Mouse (Mus musculus) left cerebral cortex, adult 2 months (tissue): ENCODE results near the gene Dop1b. TPM values are rescaled to one million over a fixed set of nuclear protein-coding genes. Genes with fewer than 3 reads are reported as not detected.
A peak's percentile ranks its signal among the peaks of the same experiment; 100 is the strongest.
"Not testable (repeated sequence)": the region's sequence is repeated elsewhere in the genome, so short reads cannot be mapped to it uniquely, and the experiment has no call there.

Experiments used
- DNase-seq, 2 experiments: peaks; one replicate each; pipeline ENCODE4 v3.0.0; 2021 to 2022; ENCODE audit warnings: low spot score in 2 of 2, mixed read lengths in 1 of 2; ENCODE audit errors: extremely low spot score in 1 of 2
- H3K27ac ChIP-seq: fragments of 200-600 bp; 2 replicates; pipeline ENCODE4 v1.8.1; 2022
- H3K4me3 ChIP-seq: fragments of 200-600 bp; 2 replicates; pipeline ENCODE4 v1.8.1; 2022
- CTCF ChIP-seq: fragments of 200-600 bp; IDR thresholded peaks from 2 replicates; pipeline ENCODE4 v1.8.1; 2022; ENCODE audit warnings: antibody characterized with exemption, mild to moderate bottlenecking, moderate library complexity
- intact Hi-C: fragments of 180-260 bp; cut with DNase I; formaldehyde crosslinking; loops from one replicate; pipeline ENCODE4 v1.15.1; 2025
- total RNA-seq, 2 experiments: library from RNA; stranded (reverse); gene quantifications; 2 replicates each; pipeline ENCODE4 v1.2.3; 2021

Gene Dop1b
- total RNA-seq, 2 experiments from 2014 or later, result 98.5 to 117 TPM

DNA sequence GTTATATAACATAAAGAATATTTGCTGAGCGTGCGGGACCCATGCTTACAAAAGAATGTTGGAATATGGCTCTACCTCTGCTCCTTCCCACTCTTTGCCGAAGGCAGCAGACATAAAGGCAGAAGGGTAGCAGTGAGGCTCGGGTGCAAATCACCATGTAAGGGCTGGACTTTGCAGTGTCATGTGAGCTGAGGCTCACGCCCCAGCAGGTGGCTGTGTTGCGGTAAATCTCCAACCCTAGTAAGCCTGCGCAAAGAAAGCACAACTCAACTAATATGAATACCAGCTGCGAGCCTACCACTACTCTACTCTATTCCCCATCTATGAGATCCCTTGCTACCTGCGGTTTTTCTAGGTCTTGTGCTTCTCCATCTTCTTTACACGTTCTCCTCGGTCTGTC lies 114.3 kb downstream of the Dop1b start:
- intact Hi-C loops, result no loop called here
- DNase-seq, result no peak
- Histone ChIP-seq H3K4me3 (no peak overlapping the region), H3K27ac (no peak overlapping the region)
- no peak for TF ChIP-seq CTCF

DNA sequence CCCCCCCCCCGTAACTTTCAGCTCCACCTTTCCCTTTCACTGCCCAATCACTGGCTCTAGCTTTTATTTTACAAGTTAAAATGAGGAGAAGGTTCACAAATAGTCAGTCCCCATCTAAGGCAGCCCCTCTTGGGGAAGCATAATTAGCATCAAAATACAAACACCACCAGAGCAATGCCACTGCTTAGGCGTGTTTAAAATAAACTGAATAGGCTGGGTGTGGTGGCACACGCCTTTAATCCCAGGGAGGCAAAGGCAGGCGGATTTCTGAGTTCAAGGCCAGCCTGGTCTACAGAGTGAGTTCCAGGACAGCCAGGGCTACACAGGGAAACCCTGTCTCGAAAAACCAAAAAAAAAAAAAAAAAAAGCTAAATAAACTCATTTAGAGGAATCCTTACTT lies 114.8 kb downstream of the Dop1b start:
- intact Hi-C loops, DNase-seq, H3K27ac ChIP-seq: not testable (repeated sequence)

DNA sequence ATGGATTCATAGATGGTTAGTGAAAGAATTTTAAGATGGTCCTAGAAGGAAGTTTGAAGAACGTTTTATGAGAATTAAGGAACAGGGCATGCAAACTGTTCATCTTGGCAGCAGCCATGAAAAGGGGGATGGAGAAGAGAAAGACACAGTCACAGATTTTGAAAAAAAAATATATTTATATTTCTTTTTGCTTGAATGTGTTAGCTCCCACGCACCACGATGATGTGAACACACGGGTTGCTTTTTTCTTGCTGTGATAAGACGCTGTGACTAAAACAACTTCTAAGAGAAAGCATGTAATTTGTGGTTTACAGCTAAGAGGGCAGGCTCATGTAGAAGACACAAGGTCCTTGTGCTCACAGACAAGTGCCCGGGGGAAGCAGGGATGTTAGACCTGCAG lies 115.2 kb downstream of the Dop1b start:
- no peak for DNase-seq
- no peak overlapping the region for H3K4me3 ChIP-seq
- no peak overlapping the region for H3K27ac ChIP-seq
- intact Hi-C loops, result no loop called here
- no peak for TF ChIP-seq CTCF

More for the DNA sequence above, 114.8 kb downstream of the Dop1b start:
- not testable (repeated sequence) for H3K4me3 ChIP-seq

DNA sequence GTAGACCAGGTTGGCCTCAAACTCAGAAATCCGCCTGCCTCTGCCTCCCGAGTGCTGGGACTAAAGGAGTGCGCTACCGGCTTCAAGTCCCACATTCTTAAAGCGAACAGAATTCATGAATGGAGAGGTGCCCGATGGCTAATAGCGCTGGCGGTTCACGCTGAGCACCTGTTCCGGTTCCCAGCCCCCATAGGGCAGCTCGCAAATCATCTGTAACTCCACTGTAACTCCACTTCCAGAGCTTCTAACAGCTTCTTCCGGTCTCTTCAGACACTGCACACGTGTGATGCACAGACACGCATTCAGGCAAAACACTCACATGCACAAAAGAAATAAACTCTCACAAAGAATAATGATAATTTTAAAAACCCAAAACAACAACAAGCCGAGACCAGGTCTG lies 117.8 kb downstream of the Dop1b start:
- intact Hi-C loops, result no loop called here
- no peak for TF ChIP-seq CTCF
- DNase-seq, result no peak
- no peak overlapping the region for H3K27ac ChIP-seq
- H3K4me3 ChIP-seq, result no peak overlapping the region

DNA sequence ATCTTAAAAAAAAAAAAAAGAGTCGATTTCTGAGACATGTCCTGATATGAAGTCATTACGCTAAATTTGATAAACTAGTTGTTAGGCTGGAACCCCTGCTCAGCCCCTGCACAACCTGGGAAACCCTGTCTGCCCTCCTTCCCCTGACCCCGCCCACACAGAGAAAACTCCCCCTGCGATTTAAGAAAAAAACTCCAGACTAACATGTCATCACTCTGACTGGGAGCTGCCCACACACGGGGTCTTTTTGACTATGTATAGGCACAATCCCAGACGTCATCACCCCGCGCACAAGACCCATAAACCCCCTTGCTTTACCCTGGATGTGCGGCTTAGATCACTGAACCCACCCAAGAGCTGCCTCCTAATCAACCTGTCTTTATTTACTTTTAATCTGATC lies 118.4 kb downstream of the Dop1b start:
- DNase-seq, result no peak
- Histone ChIP-seq H3K27ac (no peak overlapping the region), H3K4me3 (no peak overlapping the region)
- intact Hi-C loops, result no loop called here
- no peak for TF ChIP-seq CTCF

DNA sequence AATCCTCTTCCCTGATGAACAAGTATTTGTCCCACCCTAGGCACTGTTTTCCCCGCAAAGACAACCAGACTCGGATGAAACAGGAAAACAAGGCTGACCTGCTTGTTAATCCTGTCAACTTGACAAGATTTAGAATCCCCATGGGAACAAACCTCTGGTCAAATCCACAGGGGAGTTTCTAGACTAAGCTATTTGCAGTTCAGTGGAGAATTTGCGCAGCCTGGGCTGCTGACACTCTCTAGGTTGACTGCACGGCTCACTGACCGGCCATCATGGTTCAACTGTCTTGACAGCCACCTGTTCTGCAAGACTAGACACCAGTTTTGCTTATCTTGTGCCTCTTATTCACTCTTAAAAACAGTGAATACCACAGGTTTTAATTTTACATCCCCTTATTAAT lies 119.2 kb downstream of the Dop1b start:
- Histone ChIP-seq H3K4me3 (no peak overlapping the region), H3K27ac (no peak overlapping the region)
- TF ChIP-seq CTCF, result no peak
- DNase-seq, result no peak
- intact Hi-C loops, result no loop called here

DNA sequence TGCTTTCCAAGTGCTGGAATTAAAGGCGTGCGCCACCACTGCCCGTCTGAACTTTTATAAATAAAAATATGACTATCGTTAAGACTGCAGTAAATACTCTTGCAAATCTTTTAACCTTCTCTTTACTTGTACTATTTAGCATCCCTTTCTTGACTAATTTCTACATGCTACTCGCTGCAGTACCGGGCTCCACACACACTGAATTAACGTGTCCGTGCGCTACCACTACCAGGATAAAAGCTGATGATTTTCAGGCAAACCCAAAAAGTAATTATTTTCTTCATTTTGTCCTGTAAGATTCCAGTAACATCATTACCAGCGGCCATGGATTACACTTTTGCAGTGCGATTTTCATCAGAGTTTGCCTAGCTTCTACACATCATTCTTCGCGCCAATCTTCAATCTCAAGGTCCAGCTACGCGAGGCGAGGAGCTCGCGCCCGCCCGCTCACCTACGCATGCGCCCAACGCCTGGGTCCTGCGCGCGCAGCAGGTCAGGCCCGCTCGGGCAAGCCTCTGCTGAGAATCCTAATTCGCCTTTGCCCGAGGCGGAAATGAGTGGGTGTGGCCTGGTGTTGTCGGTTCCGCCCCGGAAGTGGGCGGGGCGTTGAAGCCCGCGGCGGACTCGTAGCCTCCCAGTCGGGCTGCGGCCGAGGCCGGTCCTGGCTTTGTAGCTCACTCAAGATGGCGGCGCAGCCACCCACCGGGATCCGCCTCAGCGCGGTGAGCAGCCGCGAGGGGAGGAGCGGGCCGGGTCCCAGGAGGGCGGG lies 120.1 kb downstream of the Dop1b start, which contains the start of gene Morc3:
Gene Morc3 (plus strand): TSS at position 495 of the 769 bp plus-strand sequence.
- TF ChIP-seq CTCF, result no peak; the same call in 1 of the 2 replicates
- H3K4me3 ChIP-seq, result peak within 1 kb of the TSS; percentile 71
- intact Hi-C loops, result no loop called here
- peak within 1 kb of the TSS; percentile 94 for H3K27ac ChIP-seq
- DNase-seq, result peak; percentile 99

DNA sequence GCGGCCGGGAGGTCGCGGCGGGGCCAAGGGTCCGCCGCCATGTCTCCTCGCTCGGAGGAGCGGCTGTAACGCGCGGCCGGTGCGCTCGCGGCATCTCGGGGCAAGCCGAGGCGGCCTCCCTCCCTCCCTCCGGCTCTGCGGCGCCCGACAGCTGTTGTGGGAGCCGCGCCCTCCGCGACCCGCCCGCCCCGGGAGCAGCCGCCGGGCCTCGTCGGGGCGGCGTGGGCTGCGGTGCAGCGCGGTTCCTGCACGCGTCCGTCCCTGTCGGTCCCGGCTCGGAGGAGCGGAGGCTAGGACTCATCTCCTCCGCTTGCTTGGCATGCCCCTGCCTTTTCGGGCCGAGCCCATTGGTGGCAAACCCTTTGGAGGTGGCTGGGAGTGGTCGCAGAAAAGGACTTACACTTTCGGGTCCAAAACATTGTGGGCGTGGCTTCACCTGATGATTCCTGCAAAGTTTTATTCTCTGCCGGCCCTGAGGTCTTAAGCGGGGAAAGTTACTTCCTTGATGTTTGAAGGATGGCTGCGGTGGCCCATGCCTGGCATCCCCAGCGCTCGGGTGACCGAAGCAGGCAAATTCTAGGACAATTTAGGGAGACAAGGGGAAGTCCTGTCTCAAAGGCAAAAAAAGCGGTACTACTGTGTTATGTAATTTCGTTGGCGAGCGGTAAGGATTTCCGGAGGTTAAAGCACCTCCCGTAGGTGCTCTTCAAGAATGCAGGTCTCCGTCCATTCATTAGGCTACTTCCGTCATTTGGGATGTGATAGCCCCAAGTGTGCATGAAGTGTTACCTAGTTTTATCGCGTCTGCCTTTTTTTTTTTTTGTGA lies 121.0 kb downstream of the Dop1b start:
- intact Hi-C loops, result no loop called here
- peak; percentile 17 to 28 for DNase-seq
- Histone ChIP-seq H3K4me3 (peak overlapping the region; percentile 71), H3K27ac (peak overlapping the region; percentile 94)
- TF ChIP-seq CTCF, result no peak

DNA sequence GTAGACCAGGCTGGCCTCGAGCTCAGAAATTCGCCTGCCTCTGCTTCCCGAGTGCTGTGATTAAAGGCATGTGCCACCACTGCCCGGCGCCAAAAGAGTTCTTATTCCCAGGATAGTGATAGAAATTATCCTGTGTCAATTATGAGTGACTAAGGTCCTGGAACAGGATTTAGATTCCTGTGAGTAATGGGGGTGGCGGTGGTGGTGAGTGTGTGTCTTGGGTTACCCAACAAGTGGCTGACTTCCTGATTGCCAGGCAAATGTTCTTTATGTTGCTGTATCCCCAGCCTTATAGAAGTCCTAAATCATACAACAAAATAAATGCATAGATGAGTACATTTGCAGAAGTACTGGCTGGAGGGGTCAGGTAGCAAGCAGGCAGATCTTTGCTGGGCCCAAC lies 121.8 kb downstream of the Dop1b start:
- DNase-seq, result no peak
- Histone ChIP-seq H3K27ac (no peak overlapping the region), H3K4me3 (no peak overlapping the region)
- no peak for TF ChIP-seq CTCF
- intact Hi-C loops, result no loop called here

DNA sequence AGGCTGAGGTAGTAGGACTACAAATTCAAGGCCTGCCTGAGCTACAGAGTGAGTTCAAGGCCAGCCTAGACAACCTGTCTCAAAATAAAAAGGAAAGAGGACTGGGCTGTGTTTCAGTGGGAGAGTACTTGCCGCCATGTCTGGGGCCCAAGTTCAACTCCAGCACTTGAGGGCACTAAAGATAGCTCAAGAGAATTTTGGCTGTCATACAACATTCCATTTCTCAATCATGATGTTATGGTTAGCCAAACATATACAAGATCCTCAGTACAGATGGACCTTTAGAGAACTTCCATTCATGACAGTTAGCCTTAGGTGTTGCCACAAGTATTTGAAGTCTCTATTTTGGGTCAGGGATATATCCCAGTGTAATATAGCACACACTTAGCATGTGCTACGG lies 122.4 kb downstream of the Dop1b start:
- no peak for DNase-seq

DNA sequence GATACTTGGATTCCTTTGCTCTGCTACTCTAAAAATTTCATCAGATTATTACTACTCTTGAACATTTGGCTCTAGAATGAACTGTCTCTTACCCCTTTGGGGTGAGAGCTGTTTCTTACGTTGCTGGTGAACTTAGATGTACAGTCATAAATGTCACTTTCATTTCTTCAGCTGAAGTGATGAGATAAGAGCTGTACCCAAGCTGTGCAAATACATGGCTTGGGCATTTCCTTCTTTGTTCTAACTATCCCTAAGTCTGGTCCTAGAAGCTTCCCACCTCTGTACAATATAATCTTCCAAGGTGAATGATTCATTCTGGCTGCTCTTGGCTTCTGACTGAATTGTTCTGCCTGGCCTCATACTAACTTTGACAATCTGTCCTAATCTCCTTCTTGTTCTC lies 127.3 kb downstream of the Dop1b start:
- DNase-seq, result no peak
- Histone ChIP-seq H3K27ac (no peak overlapping the region), H3K4me3 (no peak overlapping the region)
- intact Hi-C loops, result no loop called here
- no peak for TF ChIP-seq CTCF

More for the DNA sequence above, 122.4 kb downstream of the Dop1b start:
- no peak overlapping the region for H3K27ac ChIP-seq
- intact Hi-C loops, result no loop called here
- no peak for TF ChIP-seq CTCF
- H3K4me3 ChIP-seq, result no peak overlapping the region

DNA sequence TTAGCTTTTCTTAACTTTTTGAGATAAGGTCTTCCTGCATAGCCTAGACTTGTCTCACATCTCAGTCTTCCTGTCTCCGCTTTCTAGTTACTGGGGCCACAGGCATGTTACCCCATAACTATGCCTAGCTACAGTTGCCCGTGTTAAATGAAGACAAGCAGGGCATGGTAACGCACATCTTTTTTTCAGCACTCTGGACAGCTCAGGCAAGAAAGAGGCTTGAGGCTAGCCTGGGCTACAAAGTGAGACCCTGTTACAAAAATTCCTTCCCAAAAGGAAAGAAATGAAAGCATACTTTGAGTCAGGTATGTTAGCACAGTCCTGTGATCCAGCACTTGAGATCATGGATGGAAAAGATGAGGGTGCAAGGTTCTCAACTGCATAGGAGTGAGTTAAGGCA lies 138.8 kb downstream of the Dop1b start:
- intact Hi-C loops, result no loop called here
- no peak for TF ChIP-seq CTCF
- DNase-seq, result no peak

More for the DNA sequence above, 138.8 kb downstream of the Dop1b start:
- no peak overlapping the region for H3K27ac ChIP-seq
- H3K4me3 ChIP-seq, result no peak overlapping the region
